Mouse (Mus musculus) adrenal gland, adult 18-20 months (tissue): ENCODE data around the gene Gsta4. TPM values are rescaled to one million over a fixed set of nuclear protein-coding genes. Genes with fewer than 3 reads are reported as not detected.

Experiments
- DNase-seq, 2 experiments: peaks; one replicate each; pipeline ENCODE4 v3.0.0; 2021 to 2022; ENCODE audit warnings: low spot score in 2 of 2
- total RNA-seq, 2 experiments: library from RNA; stranded (reverse); gene quantifications; 1 replicate in 1 of 2; 2 replicates in 1 of 2; pipeline ENCODE4 v1.2.3; 2021

Gsta4 gene
- total RNA-seq, 2 experiments from 2014 or later: 52.4 to 87.4 TPM

GRCm38 (mm10) chr9:78176831-78177230 lies 5.7 kb upstream of the Gsta4 start:
- DNase-seq: no peak

GRCm38 (mm10) chr9:78178197-78178596 lies 4.4 kb upstream of the Gsta4 start:
- no peak for DNase-seq

- DNase-seq: no peak
These were observed 3.5 kb upstream of the Gsta4 start for GRCm38 (mm10) chr9:78179071-78179470.

- DNase-seq: peak in 1 of 2 experiments; percentile 10
These were observed 3.1 kb downstream of the Gsta4 start for GRCm38 (mm10) chr9:78185686-78186085.

- DNase-seq: peak in 1 of 2 experiments; percentile 16
These were observed 6.3 kb downstream of the Gsta4 start for GRCm38 (mm10) chr9:78188910-78189309.

- peak in 1 of 2 experiments; percentile 12 for DNase-seq
These were observed 8.4 kb downstream of the Gsta4 start for GRCm38 (mm10) chr9:78190651-78191634.

GRCm38 (mm10) chr9:78191736-78192135 lies 9.2 kb downstream of the Gsta4 start:
- DNase-seq: peak; percentile 42 to 47

GRCm38 (mm10) chr9:78193902-78194597 lies 11.5 kb downstream of the Gsta4 start:
- DNase-seq: peak in 1 of 2 experiments; percentile 28

- DNase-seq: no peak
These were observed 12.5 kb downstream of the Gsta4 start for GRCm38 (mm10) chr9:78195034-78195433.

GRCm38 (mm10) chr9:78197801-78198200 lies 15.2 kb downstream of the Gsta4 start:
- peak in 1 of 2 experiments; percentile 3 for DNase-seq

GRCm38 (mm10) chr9:78204194-78204593 lies 21.6 kb downstream of the Gsta4 start:
- DNase-seq: no peak

GRCm38 (mm10) chr9:78208956-78209355 lies 26.4 kb downstream of the Gsta4 start:
- DNase-seq: no peak

GRCm38 (mm10) chr9:78210079-78210478 lies 27.5 kb downstream of the Gsta4 start:
- no peak for DNase-seq

GRCm38 (mm10) chr9:78210821-78211220 lies 28.2 kb downstream of the Gsta4 start:
- no peak for DNase-seq

GRCm38 (mm10) chr9:78211521-78211920 lies 28.9 kb downstream of the Gsta4 start:
- DNase-seq: no peak

GRCm38 (mm10) chr9:78212341-78213049 lies 29.9 kb downstream of the Gsta4 start:
- DNase-seq: no peak

GRCm38 (mm10) chr9:78217074-78217473 lies 34.5 kb downstream of the Gsta4 start:
- peak in 1 of 2 experiments; percentile 9 for DNase-seq

- no peak for DNase-seq
These were observed 40.0 kb downstream of the Gsta4 start for GRCm38 (mm10) chr9:78222616-78223015.

- no peak for DNase-seq
These were observed 40.8 kb downstream of the Gsta4 start for GRCm38 (mm10) chr9:78223221-78223902.

- no peak for DNase-seq
These were observed 41.8 kb downstream of the Gsta4 start for GRCm38 (mm10) chr9:78224418-78224817.

GRCm38 (mm10) chr9:78225304-78225703 lies 42.7 kb downstream of the Gsta4 start:
- no peak for DNase-seq
